Mouse (Mus musculus) ovary, adult 2 months (tissue): ENCODE data around the gene B3galnt2. TPM values are rescaled to one million over a fixed set of nuclear protein-coding genes. Genes with fewer than 3 reads are reported as not detected.

Source experiments
- polyA plus RNA-seq: library from polyadenylated mRNA; depleted of rRNA; stranded (reverse); fragments of >200 nt; gene quantifications from 2 replicates; pipeline ENCODE4 v1.2.3, GENCODE M21; 2012; rRNA removed

The B3galnt2 gene
- polyA plus RNA-seq: 116 and 180 TPM in 2 replicates

GRCm38 (mm10) chr13:13953874-13954832 is at the start of gene B3galnt2:
TSS of gene B3galnt2 (plus strand) at chr13:13954469.

GRCm38 (mm10) chr13:14039292-14039965 is 85.2 kb downstream of the B3galnt2 start, which contains the start of gene Tbce:
TSS of gene Tbce (minus strand) at chr13:14039638.

Other genes starting within 250 kb of the B3galnt2 start
- 0.82 and 1.4 TPM in 2 replicates for gene Gng4, start 170.4 kb upstream of the B3galnt2 start, polyA plus RNA-seq
- gene Tbce, start 85.2 kb downstream of the B3galnt2 start, polyA plus RNA-seq: 9.1 and 10.1 TPM in 2 replicates
- gene Arid4b, start 108.8 kb downstream of the B3galnt2 start, polyA plus RNA-seq: 4.6 and 5.1 TPM in 2 replicates
- gene Ggps1, start 109.0 kb downstream of the B3galnt2 start, polyA plus RNA-seq: 5.4 and 7.2 TPM in 2 replicates